Mouse (Mus musculus): ENCODE measurements around the gene Ugt2a1. TPM values are rescaled to one million over a fixed set of nuclear protein-coding genes. Genes with fewer than 3 reads are reported as not detected.

Ugt2a1 gene
- total RNA-seq, 4 experiments from 2014 or later: not detected

Other genes with a start within 250 kb of the Ugt2a1 start
- not detected for gene Ugt2b37, start 236.1 kb downstream of the Ugt2a1 start, total RNA-seq (2022)
- gene Ugt2a3, start 153.7 kb downstream of the Ugt2a1 start, total RNA-seq (2022): not detected
- not detected for gene Ugt2b38, start 66.7 kb downstream of the Ugt2a1 start, total RNA-seq (2022)
- gene Ugt2a2, start 8.6 kb downstream of the Ugt2a1 start, total RNA-seq (2022): not detected
- gene Gm43638, start 4.1 kb downstream of the Ugt2a1 start, total RNA-seq (2022): not detected
- gene Sult1b1, start 47.3 kb upstream of the Ugt2a1 start, total RNA-seq (2022): not detected
- gene Sult1d1, start 78.2 kb upstream of the Ugt2a1 start, total RNA-seq (2022): not detected
- not detected for gene Sult1e1, start 100.7 kb upstream of the Ugt2a1 start, total RNA-seq (2022)
- not detected for gene Csn1s1, start 175.3 kb upstream of the Ugt2a1 start, total RNA-seq (2022)
- under 1 TPM in 1 of 4 experiments, not detected in 3; 0.09 TPM for gene Csn2, start 208.8 kb upstream of the Ugt2a1 start, total RNA-seq (2022)